Mouse (Mus musculus) gastrocnemius, postnatal 10 days (tissue): ENCODE measurements at regions not wholly inside any gene's neighbourhood (a gene's known extent, or its start where the extent isn't known, plus 50 kb on each side); places are given as distances from the start of the nearest gene placed in this dataset.

Experiments
- DNase-seq: peaks from one replicate; pipeline ENCODE4 v3.0.0; 2021; ENCODE audit warnings: mixed read lengths

DNA sequence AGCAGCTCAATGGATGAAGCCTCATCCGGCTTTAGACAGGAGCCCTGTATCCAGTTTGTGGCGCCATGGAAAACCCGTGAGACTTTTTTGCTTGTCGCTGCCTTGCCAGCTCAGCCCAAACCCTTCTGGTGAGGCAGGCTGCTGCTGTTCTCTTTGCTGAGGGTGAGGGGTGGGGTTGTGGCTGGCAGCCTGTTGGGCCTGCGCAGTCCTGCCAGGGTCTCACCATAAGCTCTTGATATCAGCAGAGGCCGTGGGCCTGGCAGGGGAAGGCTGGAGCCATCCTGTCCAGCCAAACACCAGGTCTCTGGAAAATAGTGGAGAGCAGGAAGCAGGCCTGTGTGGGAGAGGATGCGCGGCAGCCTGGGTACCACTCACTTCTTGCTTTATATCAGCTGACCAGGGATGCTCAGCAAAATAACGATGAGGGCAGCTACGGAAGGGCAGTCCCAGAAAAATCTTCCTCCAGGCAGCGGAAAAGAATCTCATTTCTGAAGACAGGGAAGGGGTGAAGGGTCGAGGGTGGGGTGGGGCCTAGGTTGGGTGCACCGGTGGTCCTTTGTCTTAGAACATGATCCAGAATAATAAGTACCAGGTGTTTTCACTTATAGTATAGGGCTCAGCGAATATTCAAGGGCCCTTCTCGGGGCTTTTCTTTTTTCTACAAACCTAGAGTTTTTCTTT is 73.4 kb upstream of the Medag start:
- DNase-seq: no peak

DNA sequence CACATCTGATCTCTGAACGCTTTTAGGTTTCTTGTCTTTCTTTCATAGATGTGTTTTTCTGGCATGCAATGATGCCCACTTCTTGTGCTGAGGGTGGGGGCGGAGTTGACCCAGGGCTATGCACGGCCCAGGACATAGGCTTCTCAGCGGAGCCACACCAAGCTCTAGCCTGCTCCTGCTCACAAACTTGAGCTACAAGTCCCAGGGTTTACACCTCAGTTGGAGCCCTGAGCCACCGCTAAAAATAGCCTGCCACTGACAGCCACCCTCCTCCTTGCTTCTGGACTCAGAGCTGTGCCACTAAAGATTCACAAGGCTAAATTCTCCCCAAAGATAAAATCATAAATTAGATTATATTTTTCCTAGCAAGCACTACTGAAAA is 72.9 kb upstream of the Medag start:
- DNase-seq: no peak

DNA sequence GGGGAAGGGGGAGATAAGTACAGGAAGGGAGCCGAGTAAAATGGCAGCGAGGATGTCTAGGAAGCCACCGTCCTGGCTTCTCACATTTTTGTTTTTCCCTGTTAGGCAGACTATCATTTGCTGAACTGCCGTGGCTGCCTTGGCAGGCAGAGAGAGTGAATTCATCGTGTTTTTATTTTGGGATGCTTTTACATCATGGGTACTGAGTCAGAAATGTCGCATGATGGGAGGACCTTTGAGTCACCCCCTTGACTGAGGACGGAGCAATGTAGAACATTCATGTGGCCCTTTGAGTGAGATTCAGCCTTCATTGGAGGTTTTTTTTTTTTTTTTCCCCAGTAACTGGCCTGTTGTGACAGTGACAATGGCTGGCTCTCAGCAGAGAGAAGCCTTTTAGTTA is 71.2 kb upstream of the Medag start:
- DNase-seq: no peak

DNA sequence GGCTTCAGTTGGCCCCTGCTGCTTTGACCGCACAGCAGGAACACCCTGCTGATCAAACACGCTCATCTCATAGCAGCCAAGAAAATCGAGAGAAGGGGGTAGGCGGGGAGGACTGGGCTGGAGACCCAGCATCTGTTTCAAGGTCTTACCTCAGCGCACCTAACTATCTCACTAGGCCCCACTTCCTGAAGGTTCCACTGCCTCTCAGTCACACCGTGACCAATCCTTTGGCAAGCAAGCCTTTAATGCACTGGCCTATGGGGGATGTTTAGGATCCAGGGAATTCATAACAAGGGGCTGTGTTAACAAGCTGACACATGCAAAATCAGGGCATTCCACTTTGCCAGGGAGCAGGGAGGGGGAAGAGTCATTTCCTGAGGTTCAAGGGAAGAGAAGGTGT is 70.1 kb upstream of the Medag start:
- DNase-seq: no peak

DNA sequence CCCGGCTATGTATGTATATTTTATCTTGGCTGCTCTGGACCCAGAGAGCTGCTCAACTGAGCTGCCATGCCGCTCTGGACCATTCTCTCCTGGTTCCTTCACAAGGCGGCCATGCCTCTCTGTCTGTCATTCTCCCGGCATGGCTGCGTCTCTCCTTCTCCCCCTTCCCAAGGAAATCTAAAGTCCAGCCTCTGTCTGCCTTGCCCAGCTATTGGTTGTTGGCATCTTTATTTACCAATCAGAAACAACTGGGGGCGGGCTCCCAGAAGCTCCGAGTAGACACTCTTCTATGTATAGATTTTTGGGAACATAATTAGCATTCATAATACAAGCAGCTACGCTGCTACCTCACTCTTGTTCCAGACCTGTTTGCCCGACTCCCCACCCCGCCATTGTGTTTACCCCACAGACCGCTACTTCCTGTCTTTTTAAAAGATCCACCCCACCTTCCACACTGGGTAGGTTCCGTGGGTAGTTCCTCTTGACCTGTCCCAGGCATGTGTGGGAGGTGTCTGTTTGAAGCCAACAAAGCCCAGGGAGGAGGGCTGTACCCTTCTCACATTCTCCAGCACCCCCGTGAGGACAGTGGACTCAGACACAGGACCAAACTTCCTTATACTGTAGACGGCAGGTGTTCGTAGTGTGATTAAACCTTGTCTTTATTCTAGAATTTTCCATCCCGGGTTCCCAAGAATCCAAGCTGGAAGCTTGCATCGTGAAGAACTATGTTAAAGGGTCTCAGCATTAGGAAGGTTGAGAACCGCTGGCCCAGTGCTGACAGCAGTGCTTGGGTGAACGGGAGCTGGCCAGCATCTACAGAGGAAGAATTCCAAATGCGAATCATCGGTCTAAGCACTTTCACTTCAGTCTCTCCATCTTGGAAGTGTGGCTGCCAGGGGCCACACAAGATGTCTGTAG is 67.7 kb upstream of the Medag start:
- DNase-seq: no peak

DNA sequence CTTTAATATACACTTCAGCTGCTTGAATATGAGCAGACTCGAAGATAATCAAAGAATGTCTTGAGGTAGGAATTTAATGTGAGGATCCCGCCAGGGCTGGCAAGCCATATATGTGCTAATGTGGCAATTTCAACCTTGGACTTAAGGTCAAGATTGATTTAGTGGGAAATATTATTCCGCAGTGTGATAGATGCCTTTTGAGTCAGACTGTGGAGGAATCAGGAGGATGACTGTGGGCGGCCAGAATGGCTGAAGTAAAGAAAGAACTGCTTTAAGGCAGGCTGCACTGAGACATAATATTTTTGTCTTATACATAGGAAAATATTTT is 67.1 kb upstream of the Medag start:
- DNase-seq: no peak

DNA sequence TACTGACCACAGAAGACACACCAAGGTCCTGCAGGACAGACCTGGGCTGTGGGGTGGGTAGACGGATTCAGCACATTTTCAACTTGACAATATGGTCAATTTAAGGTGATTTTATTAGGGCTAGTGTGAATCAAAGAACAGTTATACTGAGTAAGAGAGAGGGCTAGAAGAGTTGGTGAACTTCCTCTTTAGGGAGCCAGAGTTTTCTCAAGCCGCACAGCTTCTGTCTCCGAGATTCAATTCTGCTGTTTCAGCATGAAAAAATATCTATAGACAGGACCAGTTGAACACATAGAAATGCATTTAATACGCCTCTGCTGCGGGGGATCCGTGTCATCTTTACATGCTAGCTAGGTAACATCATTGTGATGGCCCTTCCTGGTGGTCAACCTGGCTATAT is 66.4 kb upstream of the Medag start:
- DNase-seq: no peak

DNA sequence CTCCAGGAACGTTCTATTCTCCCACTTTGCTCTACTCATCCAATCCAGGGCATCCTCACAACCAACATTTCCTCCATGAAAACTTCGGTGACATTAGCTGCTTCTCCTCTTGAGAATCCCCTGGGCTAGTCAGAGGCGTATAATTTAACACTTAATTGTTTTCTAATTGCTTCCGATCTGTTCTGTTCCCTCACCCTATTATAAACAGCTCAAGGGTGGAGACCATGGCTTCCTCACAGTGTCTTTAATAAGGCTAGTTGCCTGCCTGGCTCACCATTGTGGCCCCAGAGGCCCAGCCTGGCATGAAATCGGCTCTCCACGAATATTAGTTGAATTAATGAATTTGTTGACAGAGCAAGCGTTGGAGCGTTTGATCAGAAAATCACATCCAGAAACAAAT is 61.9 kb upstream of the Medag start:
- DNase-seq: no peak

DNA sequence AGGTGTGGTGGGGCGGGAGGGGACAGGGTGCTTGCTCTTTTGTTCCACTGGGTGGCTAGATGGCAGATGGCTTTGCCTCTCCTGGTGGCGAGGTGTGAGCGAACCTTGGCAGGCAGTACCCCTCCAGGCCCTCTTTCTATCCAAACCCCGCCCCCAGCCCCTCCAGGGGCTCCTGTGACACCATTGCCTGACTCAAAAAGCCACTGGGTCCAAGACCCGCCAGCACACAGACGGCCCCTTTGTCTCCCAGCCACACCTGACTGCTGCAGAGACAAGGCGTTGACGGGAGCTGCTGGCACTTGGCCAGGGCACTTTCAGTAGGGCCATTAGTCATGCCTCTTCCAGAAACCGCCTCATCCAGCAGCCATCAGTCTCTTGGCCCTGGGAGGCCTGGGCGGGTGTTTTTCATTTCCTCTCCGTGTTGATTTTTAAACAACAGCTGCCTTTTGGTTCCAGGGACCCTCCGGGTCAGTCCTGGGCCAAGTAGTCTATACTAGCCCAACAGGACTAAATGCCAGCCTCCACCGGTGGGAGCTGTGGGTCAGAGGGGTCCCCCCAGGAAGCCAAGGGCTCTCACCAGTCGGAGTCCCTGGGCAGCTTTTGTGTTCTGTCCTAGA is 58.4 kb upstream of the Medag start:
- peak; percentile 62 for DNase-seq

DNA sequence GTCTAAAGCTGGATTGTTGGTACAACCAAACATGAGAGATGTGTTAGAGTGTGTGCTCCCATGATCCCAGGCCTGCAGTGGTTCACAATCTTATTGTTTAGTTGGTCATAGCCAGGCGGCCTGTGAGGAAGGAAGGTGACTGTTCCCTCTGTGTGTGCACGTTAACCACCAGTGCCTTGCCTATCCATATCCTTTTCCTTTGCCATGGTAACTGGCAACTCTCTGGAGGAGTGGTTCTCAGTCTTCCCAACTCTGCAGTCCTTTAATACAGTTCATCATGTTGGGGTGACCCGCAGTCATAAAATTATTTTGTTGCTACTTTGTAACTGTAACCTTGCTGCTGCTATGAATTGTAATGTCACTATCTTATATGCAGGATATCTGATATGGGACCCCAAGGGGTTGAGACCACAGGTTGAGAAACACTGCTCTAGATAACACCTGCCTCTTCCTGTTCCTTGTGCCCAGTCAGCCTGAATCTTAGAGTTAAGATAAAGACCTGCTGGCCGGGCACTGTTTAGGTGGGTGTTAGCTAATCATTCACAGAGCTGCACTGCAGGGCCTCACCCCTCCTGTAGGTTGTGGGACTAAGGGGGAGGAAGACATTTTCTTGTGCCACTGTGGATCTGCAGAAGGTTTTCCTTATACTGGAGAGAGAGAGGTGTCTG is 57.0 kb upstream of the Medag start:
- no peak for DNase-seq

DNA sequence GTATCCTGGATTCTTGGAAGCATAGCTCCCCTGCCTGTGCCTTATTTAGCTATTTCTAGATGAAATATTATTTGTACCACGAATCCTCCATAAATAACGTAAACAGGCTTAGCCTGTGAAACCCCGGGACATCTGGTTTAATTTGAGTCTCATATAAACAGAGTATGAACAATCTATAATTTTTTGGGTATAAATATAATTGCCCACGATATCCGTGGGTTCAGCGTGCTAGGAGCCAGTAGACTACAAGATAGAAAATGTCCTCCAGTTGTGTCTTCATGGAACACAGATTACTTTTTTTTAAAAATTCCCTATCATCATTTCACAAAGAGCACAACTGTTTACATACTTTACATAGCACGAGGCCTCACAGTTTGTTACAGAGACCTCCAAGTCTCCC is 56.4 kb upstream of the Medag start:
- no peak for DNase-seq

DNA sequence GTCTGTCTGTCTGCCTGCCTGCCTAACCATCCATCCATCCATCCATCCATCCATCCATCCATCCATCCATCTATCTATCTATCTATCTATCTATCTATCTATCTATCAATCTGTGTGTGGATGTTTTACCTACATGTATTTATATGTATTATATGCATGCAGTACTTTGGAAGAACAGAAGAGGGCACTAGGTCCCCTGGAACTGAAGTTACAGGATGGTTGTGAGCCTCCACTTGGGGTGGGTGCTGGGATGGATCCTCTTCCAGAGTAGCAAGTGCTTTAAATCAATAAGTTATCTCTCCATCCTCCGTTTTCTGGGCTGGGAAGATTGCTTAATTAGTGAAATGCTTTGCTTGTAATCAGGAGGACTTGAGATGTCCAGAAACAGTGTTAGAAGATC is 54.6 kb upstream of the Medag start:
- DNase-seq: no peak
